Mouse (Mus musculus): ENCODE data around the gene Egfr.

DNA sequence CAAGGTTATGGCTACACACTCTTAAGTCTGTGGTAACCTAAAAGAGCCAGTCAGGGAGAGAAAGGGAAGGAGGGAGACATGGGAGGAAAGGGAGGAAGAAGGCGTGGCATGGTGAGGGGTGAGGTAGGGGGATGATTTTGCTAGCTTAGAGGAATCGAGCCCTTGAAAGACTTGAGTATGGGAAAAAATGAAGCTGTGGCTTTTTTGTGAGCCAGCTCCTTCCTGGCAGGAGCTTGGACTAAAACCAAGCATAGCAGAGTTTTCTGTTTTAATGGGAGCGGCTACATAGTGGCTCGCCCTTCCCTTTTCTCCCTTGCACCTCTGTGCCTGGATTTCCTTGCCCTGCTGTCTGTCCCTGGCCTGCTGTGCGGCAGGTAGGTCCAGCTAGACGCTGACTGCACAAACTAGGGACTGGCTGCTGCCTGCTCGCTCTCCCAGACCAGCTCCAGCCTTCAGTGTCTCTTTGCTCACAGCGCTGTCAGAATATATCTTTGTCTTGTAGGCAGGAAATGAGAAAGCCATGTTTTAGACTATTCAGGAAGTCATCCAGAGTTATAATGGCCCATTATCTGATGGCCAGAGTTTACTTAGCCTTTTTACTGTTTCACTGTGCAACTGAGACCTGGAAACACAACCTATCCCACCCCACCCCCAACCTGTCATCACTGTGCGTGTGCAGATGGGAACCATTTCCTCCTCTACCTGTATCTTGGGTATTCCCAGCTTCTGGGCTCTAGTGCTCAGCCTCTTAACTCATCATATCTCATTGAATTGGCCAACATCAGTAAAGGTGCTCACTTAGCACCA lies 57.4 kb downstream of the Egfr start:
- TF ChIP-seq CTCF (IDR thresholded peaks at IDR 0.05; ENCODE audit: extremely low read depth, insufficient read length, insufficient replicate concordance, low read depth, low read length) (no peak), POLR2A (IDR thresholded peaks at IDR 0.05; ENCODE audit: low read depth, low read length) (no peak)

All from small intestine, adult 2 months (tissue).